Mouse (Mus musculus): ENCODE measurements around the gene Fkbp4. TPM values are rescaled to one million over a fixed set of nuclear protein-coding genes. Genes with fewer than 3 reads are reported as not detected.

The Fkbp4 gene
- total RNA-seq, 2 experiments from 2014 or later = 123 to 132 TPM

DNA sequence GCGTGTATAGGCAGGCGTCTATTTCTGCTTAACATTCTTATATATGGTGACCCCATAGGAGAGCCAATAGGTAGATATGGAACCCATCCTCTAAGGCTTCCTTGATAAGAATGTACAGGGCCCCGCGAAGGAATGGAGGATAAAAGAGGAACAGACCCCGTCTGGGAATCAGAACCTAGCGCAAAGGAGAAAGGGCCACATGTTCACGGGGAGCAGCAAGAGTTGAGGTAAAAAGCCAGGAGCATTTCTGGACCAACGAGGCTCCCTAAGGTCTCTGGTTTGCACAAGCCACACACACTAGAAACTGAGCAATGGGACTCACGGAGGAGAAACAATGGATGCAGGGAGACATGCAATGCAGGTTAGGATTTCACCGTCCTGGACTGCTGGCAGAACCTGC, 1.2 kb downstream of the Fkbp4 start:
- no peak for DNase-seq (ENCODE audit: low spot score in 2 of 2)

DNA sequence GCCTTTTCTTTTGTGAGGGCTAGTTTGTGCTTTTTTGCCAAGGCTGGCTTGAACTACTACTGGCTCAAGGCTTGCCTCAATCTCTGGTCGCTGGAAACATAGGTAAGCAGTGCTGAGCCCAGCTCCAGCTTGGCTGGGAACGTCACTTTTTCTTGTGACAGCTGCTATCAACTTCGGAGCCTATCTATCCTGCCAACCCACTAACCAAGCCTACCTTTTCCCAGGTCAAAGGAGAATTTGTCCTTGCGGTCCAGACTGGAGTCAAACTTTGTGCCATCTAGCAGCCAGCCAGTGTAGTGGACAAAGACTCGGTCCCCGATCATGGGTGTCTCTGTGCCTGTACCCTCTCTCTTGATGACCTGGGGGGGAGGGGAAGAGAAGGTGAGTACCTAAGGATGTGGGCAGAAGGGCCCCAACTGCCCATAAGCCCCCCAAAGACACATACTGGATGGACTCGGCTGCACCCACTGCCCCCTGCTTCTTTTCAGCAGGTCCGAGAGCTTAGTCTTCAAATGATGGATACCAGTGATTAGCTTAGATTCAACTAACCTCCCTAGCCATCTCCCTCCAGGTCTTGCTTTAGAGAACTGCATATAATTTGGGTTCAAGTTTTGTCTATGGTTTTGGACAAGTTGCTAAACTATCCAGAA, 2.0 kb downstream of the Fkbp4 start:
- no peak for DNase-seq (ENCODE audit: low spot score in 2 of 2)

DNA sequence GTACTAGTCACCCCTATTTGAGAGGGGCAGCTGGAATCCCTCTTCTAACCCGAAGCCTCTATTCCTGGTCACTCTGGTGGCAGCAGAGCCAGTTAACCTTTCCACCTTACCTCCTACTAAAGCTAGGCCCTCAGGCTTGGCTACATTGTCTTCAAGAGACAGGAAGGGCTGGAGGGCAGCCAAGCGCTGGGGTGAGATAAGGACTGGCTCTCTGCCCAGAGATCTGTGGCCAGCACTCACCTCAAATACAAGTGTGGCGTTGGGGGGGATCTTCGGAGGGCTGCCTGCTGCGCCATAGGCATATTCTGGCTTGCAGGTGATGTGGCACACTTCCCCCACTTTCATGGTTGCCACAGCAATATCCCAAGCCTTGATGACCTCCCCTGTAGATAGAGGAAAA, 3.0 kb downstream of the Fkbp4 start:
- no peak for DNase-seq (ENCODE audit: low spot score in 2 of 2)

DNA sequence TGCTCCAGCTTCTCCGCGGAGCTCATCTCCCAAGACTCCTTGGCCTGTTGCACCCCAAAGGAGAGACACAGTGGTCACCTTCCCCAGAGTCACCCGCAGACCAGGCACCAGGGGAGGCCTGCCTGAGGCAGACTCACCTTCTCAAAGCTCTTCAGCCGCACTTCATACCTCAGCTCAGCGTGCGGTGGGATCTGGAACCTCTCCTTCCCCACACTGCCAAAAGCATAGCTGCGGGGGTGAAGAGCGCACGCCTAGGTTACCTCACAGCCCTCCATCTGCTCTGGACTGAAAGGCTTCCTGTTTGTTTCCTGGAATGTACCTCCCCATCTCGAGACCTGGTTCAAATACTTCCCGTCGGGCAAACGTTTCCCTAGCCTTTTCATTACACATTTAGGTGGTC, 4.9 kb downstream of the Fkbp4 start:
- DNase-seq (ENCODE audit: low spot score in 2 of 2) = no peak

DNA sequence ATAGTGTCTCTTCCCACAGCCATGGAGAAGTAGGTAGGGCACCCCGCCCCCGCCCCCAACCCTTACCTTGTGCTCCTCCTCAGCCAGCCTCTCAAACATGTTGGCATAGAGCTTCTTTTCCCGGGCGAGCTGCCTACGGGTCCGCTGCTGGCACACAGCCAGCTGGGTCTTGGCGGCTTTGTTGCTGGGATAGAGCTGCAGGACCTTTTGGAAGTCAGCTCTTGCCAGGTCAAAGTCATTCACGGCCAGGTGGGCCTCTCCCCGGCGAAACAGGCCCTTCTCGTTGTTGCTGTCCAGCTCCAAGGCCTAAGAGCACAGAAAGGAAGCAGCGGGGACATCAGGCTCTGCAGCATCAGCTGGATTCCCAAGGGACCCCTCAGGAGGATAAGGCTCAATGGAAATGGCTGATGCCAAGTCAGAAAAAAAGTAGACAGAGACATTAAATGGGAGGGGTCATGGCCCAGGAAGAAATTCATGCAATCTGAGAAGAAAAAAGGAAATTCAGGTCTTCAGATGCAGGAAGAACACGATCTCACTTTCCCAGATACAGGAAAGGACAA, 6.0 kb downstream of the Fkbp4 start:
- no peak for DNase-seq (ENCODE audit: low spot score in 2 of 2)

DNA sequence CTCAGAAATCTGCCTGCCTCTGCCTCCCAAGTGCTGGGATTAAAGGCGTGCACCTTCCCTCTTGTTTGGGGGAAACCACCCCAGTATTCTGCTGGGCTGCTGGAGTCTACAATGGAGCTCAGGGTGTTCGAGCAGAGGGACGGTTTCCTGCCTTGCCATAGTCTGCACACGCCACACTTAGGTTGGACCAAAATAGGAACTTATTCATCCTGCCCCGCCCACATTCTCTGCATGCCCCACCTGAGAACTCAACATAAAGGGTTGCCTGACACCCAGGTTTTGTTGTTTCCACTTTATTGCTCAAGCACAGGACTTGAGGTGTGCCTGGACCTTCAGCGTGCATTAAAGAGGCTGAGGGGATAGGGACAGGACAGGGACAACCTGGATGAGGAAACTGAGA, 8.7 kb downstream of the Fkbp4 start:
- no peak for DNase-seq (ENCODE audit: low spot score in 2 of 2)

DNA sequence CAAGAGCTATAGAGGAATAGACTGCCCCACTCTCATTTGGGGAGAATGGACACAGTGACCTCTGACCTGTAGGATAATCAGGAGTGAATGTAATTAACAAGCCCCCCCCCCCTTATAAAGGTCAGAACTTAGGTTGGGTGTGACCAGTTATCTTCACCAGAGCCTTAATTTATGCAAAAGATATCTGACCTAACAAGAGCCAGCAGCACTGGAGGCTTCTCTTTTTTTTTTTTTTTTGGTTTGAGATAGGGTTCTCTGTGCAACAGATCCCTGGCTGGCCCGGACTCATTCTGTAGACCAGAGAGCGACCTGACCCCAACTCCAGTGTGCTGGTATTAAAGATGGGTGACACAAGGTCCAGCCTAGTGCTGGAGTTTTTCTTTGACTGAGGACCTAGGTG, 9.2 kb downstream of the Fkbp4 start:
- no peak for DNase-seq (ENCODE audit: low spot score in 2 of 2)

DNA sequence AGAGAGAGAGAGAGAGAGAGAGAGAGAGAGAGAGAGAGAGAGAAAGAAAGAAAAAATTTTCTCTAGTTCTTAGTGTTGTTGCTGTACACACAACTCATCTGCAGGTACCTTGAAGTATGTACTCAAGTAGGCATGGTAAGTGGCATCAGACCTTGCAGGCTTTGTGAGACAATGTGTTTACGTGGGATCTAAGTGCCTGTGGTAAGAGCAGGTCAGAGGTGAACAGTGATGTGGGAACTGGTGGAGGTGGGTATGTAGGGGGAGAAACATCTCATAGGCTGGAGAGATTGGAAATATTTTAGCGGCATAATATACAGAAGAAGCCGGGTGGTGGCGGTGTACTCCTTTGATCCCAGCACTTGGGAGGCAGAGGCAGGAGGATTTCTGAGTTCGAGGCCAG, 10.9 kb downstream of the Fkbp4 start:
- DNase-seq (ENCODE audit: low spot score in 2 of 2) = no peak

DNA sequence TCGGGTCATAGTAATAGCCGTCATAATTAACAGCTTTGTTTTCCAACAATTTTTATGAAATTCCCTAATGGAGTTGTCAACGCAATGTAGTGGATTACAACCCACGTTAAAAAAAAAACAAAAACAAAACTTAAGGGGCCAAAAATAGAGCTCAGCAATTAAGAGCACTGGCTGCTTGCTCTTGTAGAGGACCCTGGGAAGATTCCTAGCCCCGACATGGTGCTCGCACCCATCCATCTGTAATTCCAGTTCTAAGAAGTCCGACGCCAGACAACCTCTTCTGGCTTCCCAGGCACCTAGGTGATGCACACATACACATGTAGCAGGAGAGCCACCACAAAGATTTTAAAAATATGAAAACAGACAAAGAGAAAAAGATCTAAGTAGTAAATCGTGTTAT, 13.4 kb downstream of the Fkbp4 start:
- no peak for DNase-seq (ENCODE audit: low spot score in 2 of 2)

DNA sequence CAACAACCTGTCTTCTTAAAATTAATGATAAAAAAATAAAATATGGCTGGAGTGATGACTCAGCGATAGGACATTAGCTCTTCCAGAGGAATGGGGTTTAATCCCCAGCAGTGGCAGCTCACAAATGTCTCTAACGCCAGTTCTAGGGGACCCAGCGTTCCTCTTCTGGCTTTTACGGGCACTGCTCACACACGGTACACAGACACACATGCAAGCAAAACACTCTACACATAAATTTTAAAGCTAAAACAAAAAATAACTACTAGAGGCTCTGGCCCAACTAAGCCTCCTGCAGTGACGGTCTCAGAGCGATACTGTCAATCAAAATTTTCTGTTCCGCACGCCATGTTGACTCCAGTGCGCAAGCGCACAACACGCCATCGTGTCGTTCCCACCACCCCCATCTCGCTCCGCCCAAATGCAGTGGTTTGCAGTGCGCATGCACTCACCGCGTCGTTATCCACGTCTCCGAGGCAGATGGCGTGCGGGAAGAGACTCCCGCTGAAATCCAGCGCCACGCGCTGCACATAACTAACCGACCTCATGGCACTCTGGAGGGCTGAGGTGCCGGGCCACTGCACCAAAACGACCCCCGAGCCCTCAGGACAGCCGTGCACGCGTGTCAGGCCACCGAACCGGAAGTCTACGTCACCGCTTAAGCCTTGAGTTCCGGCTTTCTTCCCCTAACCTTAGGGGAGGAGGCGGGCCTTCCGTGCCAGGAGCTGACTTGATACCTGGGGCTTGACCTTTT, 14.0 kb downstream of the Fkbp4 start, which contains the start of gene Itfg2:
TSS of gene Itfg2 (minus strand) at position 663 of the 751 bp plus-strand sequence.
- peak; percentile 95 to 98 for DNase-seq (ENCODE audit: low spot score in 2 of 2)

DNA sequence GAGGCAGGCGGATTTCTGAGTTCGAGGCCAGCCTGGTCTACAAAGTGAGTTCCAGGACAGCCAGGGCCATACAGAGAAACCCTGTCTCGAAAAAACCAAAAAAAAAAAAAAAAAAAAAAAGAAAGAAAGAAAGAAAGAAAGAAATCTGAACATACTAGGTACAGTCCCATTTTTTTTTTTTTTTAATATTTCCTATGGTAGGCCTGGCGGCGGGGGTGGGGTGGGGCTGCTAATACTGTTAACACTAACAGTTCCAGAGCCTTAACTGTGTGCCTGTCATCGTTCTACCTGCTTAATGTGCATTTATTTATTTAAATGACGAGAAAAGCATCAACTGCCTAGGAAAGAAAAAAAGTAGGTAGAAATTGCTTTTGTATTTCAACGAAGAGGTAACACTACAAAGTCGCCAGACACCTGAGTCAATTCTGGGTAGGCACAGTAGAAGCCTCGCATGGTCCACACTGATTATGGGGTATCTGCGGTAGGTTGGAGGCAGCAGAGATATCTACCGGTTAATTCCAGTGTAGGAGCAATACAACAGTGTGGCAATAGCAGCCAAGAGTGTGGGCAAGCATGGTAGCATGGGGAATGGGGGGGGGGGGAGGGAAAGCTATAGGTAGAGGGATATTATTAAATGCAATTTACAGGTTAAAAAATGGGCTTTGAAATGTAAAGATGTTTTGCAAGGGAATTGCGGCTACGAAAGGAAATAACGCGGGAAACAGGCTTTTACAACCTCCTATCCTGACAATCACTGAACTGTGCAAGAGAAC, 14.8 kb downstream of the Fkbp4 start:
- no peak for DNase-seq (ENCODE audit: low spot score in 2 of 2)

DNA sequence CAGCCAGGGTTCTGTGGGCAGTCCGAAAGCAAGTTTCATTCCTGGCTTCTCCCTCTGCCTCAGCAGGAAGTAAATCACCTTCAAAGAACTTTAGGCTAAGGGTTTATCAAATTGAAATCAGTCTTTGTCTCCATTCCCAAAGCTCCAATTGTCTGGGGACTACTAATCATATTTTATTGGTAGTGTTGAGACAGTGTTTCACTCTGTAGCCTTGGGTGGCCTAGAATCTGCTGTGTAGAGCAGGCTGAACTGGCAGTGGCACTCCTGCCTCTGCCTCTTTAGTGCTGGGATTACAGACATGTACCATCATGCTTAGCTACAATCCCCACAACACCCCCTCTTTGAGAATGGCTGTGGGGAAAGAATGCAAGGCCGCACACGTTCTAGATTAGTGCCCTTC, 17.0 kb downstream of the Fkbp4 start:
- no peak for DNase-seq (ENCODE audit: low spot score in 2 of 2)

DNA sequence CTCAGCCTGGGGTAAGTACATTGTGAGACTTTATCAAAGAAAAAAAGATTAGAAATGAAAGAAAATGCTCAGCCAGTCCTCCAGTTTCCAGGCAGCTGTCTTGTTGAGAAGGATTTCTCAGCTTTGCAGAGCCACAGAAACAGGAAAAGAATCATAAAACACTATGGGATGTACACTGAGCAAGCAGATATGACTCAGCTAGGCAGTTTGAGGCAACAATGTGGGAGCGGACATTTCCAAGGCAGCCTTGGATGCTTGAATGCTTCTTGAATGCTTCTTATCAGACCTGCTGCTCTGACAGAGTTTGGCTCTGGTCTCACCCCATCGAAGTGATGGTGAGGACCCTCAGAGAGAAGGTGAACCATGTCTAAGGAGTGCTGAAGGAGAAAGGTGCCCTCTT, 17.4 kb downstream of the Fkbp4 start:
- DNase-seq (ENCODE audit: low spot score in 2 of 2) = peak in 1 of 2 experiments; percentile 44

DNA sequence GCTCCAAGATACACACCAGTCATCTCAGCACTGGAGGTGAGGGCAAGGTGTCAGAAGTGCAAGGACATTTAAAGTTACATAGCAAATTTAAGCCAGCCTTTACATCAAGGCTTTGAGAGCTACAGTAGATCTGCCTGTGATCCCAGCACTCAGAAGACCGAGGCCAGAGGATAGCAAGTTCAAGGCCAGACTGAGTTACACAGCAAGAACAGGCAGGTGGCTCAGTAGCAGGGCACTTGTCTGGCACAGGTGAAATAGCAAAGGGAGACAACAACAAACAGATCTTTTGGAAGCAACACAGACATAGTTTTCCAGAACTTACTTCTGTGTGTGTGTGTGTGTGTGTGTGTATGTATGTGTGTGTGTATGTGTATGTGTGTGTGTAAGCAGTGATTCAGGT, 20.4 kb downstream of the Fkbp4 start:
- DNase-seq (ENCODE audit: low spot score in 2 of 2) = no peak

DNA sequence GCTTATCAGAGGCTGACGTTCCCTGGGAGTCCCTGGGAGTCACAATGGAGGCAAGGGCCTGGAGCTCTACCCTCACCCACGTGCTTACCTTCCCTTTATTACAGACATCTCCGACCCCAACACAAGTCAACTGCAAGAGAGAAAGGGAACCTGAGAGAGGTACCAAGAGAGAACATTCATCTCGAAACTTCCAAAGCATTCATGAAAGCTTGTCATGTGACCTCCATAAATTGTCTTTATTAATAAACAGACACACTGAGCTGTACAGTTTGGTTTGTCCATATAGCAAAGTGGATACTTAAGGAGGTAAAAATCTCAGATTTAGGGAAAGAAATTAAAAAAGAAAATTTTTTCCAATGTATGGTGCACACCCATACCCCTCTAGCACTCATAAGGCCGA, 22.3 kb downstream of the Fkbp4 start:
- no peak for DNase-seq (ENCODE audit: low spot score in 2 of 2)

DNA sequence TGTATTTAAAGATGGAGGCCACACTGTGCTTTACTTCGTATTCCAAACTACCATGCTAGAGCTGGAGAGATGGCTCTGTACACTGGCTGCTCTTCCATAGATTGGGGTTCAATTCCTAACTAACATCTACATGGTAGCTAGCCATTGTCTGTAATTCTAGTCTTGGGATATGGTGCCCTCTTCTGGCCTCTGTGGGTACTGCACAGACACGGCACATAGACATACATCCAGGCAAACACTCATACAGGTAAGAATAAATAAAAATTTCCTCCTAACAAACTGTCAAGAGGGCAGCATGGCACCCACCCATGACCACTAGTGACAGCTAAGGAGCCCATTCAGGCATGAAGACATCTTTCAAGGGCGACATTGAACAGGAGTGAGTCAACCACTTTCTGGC, 27.4 kb downstream of the Fkbp4 start:
- peak; percentile 67 to 95 for DNase-seq (ENCODE audit: low spot score in 2 of 2)

DNA sequence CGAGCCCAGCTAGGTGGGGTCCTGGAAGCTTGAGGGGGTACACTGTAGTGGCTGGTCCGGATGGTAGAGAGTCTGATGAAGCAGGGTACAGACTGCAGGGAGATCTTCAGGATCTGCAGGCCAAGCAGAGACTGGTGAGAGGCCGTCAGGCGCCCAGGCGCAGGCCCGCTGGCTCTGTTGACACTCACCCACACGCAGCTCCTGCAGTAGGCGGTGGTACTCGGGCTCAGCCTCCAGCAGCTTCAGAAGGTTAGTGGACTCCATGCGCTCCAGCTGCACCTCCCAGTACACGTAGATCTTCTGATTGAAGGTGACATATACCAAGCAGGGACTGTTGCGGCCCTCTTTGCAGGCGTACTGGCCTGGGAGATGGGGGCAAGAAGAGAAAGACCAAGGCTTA, 28.2 kb downstream of the Fkbp4 start:
- DNase-seq (ENCODE audit: low spot score in 2 of 2) = no peak

DNA sequence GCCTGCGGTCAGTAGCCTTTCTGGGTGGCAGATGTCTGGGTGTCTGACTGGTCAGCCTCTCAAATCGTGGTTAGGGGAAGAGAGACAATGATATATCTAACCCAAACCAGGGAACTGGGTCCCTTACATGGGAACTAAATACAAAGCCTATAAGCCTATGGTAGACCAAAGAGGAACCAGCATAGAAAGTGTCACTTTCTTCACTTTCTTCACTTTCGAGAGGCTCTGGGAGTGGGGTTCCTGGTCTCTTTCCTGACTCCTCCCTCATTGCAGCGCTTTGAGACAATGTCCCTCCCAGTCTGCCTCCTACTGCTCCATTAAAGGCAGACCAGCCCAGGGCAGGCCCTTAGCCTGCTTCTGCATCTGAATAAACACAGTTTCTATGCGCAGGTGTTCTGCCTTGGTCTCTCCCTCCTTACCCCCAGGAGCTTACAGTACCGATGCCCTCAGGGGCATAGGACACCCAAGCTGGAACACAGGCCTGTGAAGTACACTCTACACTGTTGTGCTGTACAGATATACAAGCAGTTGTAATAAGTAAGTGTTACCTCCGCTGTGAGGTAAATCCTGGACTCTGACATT, 29.8 kb downstream of the Fkbp4 start:
- DNase-seq (ENCODE audit: low spot score in 2 of 2) = no peak

DNA sequence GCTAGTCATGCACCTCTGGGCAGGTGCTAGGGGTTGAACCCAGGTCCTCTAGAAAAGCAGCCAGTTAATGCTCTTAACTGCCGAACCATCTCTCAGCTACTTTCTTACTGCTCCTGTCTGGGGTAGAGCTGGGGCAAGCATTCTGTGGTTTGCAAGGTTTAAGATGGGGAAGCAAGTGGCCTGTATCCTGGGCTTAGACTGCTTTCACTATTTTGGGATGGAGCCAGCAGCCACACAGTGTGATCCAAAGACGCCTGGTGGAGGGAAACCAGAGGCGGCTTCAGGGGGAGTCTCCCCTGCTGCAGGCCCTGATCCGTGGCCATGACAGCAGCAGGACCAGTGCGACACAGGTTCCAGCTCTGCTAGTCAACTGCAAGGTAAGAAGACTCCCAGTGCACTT, 33.8 kb downstream of the Fkbp4 start:
- no peak for DNase-seq (ENCODE audit: low spot score in 2 of 2)

DNA sequence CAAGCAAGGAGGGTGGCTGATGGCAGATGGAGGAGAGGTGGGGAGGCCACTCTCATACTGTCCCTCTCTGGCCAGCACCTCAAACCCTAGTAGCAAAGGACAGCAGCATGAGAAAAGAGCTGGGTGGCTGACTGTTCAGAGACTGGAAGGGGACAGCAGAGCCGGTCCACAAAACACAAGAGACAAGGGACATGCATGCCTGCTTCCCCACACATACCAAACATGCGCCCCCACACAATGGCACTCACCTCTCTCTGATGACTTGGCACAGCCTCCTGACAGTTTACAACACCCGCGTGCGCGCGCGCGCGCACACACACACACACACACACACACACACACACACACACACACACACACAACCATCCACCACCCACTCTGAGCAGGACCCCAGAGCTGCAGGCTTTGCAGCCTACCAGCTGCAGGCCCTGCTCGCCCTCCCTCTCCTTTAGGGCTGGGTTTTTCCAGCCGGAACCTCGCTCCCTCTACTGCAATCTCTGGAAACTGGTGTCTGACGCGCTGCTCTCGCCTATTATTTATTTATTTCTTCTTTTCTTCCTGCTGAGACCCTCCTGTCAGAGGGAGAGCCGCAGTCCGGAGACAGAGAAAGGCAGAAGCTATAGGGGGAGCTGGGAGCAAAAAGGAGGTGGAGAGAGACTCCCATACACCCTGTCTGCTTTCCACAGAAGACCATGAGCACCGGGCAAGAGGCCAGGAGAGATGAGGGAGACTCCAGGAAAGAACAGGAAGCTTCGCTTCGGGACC, 38.9 kb downstream of the Fkbp4 start:
- DNase-seq (ENCODE audit: low spot score in 2 of 2) = peak in 1 of 2 experiments; percentile 62

DNA sequence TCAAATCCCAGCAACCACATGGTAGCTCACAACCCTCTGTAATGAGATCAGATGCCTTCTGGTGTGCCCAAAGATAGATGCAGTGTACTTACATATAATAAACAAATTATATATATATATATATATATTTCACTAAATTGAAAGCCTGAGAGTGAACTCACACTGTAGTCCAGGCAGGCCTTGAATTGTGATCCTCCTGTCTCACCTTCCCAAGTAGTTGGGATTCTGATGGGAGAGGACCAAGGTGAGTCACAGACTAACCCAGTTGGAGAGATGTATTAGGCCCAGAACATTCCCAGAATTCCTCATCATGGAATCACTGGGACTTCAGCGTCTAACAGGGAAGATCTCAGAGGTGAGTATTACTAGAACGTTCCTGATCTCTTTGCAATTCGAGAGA, 39.5 kb downstream of the Fkbp4 start, which contains the start of gene Nrip2:
TSS of gene Nrip2 (plus strand) at position 301 of the 400 bp plus-strand sequence.
- no peak for DNase-seq (ENCODE audit: low spot score in 2 of 2)

Data from layer of hippocampus, adult 18-20 months (tissue).